Mouse (Mus musculus) ES-Bruce4 (cell line): ENCODE data around the gene Capg.

Experiments used
- CTCF ChIP-seq: IDR thresholded peaks from one replicate; pipeline ENCODE4 v1.8.1; 2011; ENCODE audit warnings: low read depth, low read length
- EP300 ChIP-seq: IDR thresholded peaks from 2 replicates; pipeline ENCODE4 v1.6.1; 2011; ENCODE audit warnings: low read depth, low read length; ENCODE audit not compliant: insufficient read depth
- POLR2A ChIP-seq: IDR thresholded peaks from one replicate; pipeline ENCODE4 v1.8.1; 2011; ENCODE audit warnings: low read length; ENCODE audit not compliant: insufficient read depth

- TF ChIP-seq CTCF (no peak), EP300 (no peak), POLR2A (no peak)
Observed at GRCm38 (mm10) chr6:72547862-72548261, 3.7 kb downstream of the Capg start.
